Mouse (Mus musculus): ENCODE results near the gene Disp1. TPM values are rescaled to one million over a fixed set of nuclear protein-coding genes. Genes with fewer than 3 reads are reported as not detected.

The Disp1 gene
- polyA plus RNA-seq, 1 experiment from 2014 or later: 11.2 TPM

DNA sequence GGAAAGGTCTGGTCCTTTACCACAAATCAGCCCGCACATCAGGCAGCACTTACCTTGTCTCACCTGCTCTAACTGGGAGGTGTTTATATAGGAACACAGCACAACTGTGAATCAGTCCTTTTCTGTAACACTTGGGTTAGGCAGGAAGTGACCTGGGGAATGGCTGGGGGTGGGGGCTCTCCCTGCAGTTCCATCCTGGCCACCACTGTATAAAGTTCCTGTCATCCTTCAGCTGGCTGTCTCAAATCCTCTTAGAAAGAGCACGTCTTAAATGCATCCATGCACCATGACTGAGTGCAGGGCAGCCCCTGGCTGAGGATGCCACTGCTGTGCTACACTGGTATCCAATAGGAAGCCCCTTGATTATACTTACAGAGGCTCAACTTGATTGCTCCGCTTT, 118.5 kb downstream of the Disp1 start:
- WGBS: 72% methylated on average over 3 of the region's 3 CpGs
- no peaks in the 10 kb centered on the region for H3K9me3 ChIP-seq (ENCODE audit: control insufficient read depth, low read length)
- no peak for ATAC-seq (ENCODE audit: low FRiP score)
- H3K27me3 ChIP-seq (ENCODE audit: control insufficient read depth, insufficient read depth, low read length): no peaks in the 10 kb centered on the region
- no peak for DNase-seq (ENCODE audit: low spot score)
- no peaks in the 10 kb centered on the region for H3K4me1 ChIP-seq (replicated peaks; ENCODE audit: control insufficient read depth, insufficient read depth, low read length)
- H3K9ac ChIP-seq (ENCODE audit: low read depth, low read length): no peak overlapping the region
- H3K36me3 ChIP-seq (ENCODE audit: control insufficient read depth, insufficient read depth, low read length): no peaks in the 10 kb centered on the region
- H3K27ac ChIP-seq (ENCODE audit: low read depth, low read length): no peak overlapping the region
- H3K4me2 ChIP-seq (replicated peaks; ENCODE audit: low read depth, low read length): no peak overlapping the region
- no peak overlapping the region for H3K4me3 ChIP-seq (ENCODE audit: low read depth, low read length)

DNA sequence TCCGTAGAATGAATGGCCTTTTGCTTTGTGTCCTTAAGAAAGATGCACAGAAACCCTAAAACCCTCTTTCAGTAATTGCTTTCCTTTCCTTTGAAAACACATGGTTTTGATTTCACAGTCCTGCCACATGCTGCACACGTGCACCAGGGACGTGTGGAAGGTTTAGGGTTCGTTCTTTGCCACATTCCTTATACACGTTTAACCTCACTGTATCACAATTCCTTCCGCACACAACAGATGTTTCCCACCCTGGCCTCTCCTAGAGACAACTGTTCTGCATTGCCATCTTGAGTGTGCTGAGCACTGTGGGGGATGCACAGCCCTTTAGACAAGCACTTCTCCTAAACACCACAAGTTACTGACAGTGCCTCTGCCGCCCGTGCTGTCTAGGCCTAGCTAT, 119.2 kb downstream of the Disp1 start:
- WGBS: 65% methylated on average over 8 of the region's 8 CpGs
- Histone ChIP-seq H3K27me3 (ENCODE audit: control insufficient read depth, insufficient read depth, low read length) (no peaks in the 10 kb centered on the region), H3K4me2 (replicated peaks; ENCODE audit: low read depth, low read length) (no peak overlapping the region), H3K36me3 (ENCODE audit: control insufficient read depth, insufficient read depth, low read length) (no peaks in the 10 kb centered on the region), H3K27ac (ENCODE audit: low read depth, low read length) (no peak overlapping the region), H3K4me1 (replicated peaks; ENCODE audit: control insufficient read depth, insufficient read depth, low read length) (no peaks in the 10 kb centered on the region), H3K4me3 (ENCODE audit: low read depth, low read length) (no peak overlapping the region), H3K9ac (ENCODE audit: low read depth, low read length) (no peak overlapping the region), H3K9me3 (ENCODE audit: control insufficient read depth, low read length) (no peaks in the 10 kb centered on the region)
- DNase-seq (ENCODE audit: low spot score): peak; percentile 29
- ATAC-seq (ENCODE audit: low FRiP score): no peak

DNA sequence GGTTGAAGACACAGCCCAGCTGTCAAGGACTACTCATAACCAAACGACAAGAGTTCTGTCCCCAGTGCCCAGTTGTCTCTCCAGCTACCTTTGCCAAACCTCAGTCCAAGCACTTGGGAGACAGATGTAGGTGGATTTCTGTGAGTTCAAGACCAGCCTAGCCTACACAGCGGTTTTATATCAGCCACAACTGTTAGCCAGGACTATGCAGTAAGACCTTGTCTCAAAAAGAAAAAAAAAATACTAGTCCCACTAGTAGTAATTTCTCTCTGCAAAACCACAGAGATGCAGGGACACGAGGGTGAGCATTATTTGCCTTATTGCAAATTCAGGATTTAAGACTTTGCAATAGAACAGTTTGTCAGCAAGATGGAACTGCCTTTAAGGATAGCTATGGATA, 120.0 kb downstream of the Disp1 start:
- Histone ChIP-seq H3K9ac (ENCODE audit: low read depth, low read length) (no peak overlapping the region), H3K27ac (ENCODE audit: low read depth, low read length) (no peak overlapping the region), H3K27me3 (ENCODE audit: control insufficient read depth, insufficient read depth, low read length) (no peaks in the 10 kb centered on the region), H3K36me3 (ENCODE audit: control insufficient read depth, insufficient read depth, low read length) (no peaks in the 10 kb centered on the region), H3K9me3 (ENCODE audit: control insufficient read depth, low read length) (no peaks in the 10 kb centered on the region), H3K4me2 (replicated peaks; ENCODE audit: low read depth, low read length) (no peak overlapping the region), H3K4me3 (ENCODE audit: low read depth, low read length) (no peak overlapping the region), H3K4me1 (replicated peaks; ENCODE audit: control insufficient read depth, insufficient read depth, low read length) (no peaks in the 10 kb centered on the region)
- no peak for DNase-seq (ENCODE audit: low spot score)
- WGBS: 95% methylated on average over 3 of the region's 3 CpGs
- ATAC-seq (ENCODE audit: low FRiP score): no peak

DNA sequence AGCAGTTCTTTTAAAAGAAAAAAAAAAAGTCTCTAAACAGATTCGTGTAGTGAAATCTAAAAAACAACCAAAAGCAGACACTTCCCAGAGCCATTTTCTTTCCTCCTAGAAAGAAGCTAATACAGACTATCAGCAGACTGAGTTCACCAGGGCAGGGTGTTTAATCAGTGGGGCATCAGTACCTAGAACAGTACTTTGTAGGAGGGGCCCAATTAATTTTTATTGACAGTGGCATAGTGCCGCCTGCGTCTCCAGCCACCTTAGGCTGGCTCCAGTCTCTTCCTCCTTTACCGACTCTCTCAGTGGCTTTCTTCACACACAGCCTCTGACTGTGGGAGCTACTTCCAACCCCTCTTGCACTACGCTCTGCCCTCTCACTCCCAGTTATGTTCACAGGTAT, 121.1 kb downstream of the Disp1 start:
- Histone ChIP-seq H3K9ac (ENCODE audit: low read depth, low read length) (no peak overlapping the region), H3K4me2 (replicated peaks; ENCODE audit: low read depth, low read length) (no peak overlapping the region), H3K27me3 (ENCODE audit: control insufficient read depth, insufficient read depth, low read length) (no peaks in the 10 kb centered on the region), H3K36me3 (ENCODE audit: control insufficient read depth, insufficient read depth, low read length) (no peaks in the 10 kb centered on the region), H3K27ac (ENCODE audit: low read depth, low read length) (no peak overlapping the region), H3K4me1 (replicated peaks; ENCODE audit: control insufficient read depth, insufficient read depth, low read length) (no peaks in the 10 kb centered on the region), H3K4me3 (ENCODE audit: low read depth, low read length) (no peak overlapping the region), H3K9me3 (ENCODE audit: control insufficient read depth, low read length) (no peaks in the 10 kb centered on the region)
- ATAC-seq (ENCODE audit: low FRiP score): no peak
- 90% methylated on average over 5 of the region's 5 CpGs for WGBS
- DNase-seq (ENCODE audit: low spot score): no peak

DNA sequence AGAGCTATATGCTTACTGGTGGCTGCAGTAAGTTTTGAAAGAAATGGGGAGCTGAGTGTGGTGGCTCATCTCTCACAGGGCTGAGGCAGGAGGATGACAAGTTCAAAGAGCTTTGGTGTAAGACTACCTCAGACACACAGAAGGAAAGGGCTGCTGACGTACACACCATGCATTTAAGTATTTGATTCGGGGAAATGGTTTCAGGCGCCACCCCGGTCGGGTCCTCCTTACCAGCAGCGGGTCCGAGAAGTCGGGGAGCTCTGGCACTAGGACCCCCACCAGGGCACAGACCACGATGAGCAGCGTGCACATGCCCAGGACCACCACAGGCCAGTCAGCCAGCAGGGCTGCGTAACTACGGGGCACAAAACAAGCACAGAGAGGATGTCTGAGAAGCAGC, 121.6 kb downstream of the Disp1 start:
- ATAC-seq (ENCODE audit: low FRiP score) (no peak), DNase-seq (ENCODE audit: low spot score) (no peak)
- Histone ChIP-seq H3K36me3 (ENCODE audit: control insufficient read depth, insufficient read depth, low read length) (no peaks in the 10 kb centered on the region), H3K4me3 (ENCODE audit: low read depth, low read length) (no peak overlapping the region), H3K4me2 (replicated peaks; ENCODE audit: low read depth, low read length) (no peak overlapping the region), H3K9me3 (ENCODE audit: control insufficient read depth, low read length) (no peaks in the 10 kb centered on the region), H3K27me3 (ENCODE audit: control insufficient read depth, insufficient read depth, low read length) (no peaks in the 10 kb centered on the region), H3K4me1 (replicated peaks; ENCODE audit: control insufficient read depth, insufficient read depth, low read length) (no peaks in the 10 kb centered on the region), H3K9ac (ENCODE audit: low read depth, low read length) (no peak overlapping the region), H3K27ac (ENCODE audit: low read depth, low read length) (no peak overlapping the region)
- WGBS: 94% methylated on average over 12 of the region's 12 CpGs

DNA sequence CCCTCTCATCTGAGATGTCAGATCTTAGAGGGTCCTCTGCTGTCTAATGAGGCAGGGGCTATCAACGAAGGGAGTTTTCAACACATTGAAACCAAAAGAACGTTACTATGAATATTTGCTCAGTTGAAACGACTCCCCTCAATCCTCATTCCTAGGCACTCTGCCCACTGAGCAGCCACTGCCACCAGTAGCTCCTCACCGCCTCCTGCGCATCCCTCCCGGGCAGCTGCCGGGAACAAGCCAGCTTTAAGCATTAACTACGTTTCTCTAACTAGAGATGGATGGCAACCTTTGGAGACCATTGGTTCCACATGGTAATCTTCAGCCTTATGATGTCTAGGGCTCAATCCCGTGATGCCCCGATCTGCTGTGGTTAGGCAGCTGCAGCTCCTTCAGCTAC, 123.7 kb downstream of the Disp1 start:
- no peak overlapping the region for H3K4me3 ChIP-seq (ENCODE audit: low read depth, low read length)
- WGBS: 95% methylated on average over 10 of the region's 10 CpGs
- H3K27ac ChIP-seq (ENCODE audit: low read depth, low read length): no peak overlapping the region
- no peak overlapping the region for H3K4me2 ChIP-seq (replicated peaks; ENCODE audit: low read depth, low read length)
- H3K36me3 ChIP-seq (ENCODE audit: control insufficient read depth, insufficient read depth, low read length): no peaks in the 10 kb centered on the region
- no peak for ATAC-seq (ENCODE audit: low FRiP score)
- DNase-seq (ENCODE audit: low spot score): no peak
- no peaks in the 10 kb centered on the region for H3K4me1 ChIP-seq (replicated peaks; ENCODE audit: control insufficient read depth, insufficient read depth, low read length)
- H3K9me3 ChIP-seq (ENCODE audit: control insufficient read depth, low read length): no peaks in the 10 kb centered on the region
- H3K9ac ChIP-seq (ENCODE audit: low read depth, low read length): no peak overlapping the region
- no peaks in the 10 kb centered on the region for H3K27me3 ChIP-seq (ENCODE audit: control insufficient read depth, insufficient read depth, low read length)

DNA sequence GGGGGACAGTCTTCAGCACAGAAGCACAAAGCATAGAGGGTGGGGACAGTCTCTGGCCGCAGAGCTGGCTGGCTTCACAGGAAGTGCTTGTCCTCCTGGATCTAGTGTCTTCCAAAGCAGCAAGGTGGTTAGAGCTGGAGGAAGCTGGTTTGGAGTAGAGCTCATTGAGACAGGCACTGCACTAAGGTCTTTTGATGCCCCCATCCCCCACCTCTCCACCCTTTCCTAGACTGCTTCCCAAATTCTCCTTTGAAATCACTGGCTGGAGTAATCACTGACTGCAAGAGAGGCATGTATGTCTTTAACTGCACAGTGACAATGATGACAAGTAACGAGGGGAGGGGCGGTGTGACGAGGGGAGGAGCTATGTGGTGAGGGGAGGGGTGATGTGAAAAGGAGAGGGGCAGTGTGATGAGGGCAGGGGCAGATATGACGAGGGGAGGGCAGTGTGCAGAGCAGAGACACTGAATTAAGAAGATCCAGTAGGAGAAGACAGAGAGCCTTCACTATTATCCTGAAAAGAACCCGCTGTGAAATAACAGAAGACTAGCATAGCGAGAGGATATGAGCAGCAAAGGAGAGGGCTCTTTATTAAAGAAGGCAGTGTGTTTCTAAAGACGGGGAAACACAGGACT, 125.8 kb downstream of the Disp1 start:
- Histone ChIP-seq H3K4me2 (replicated peaks; ENCODE audit: low read depth, low read length) (no peak overlapping the region), H3K36me3 (ENCODE audit: control insufficient read depth, insufficient read depth, low read length) (no peaks in the 10 kb centered on the region), H3K9ac (ENCODE audit: low read depth, low read length) (no peak overlapping the region), H3K4me3 (ENCODE audit: low read depth, low read length) (no peak overlapping the region), H3K27ac (ENCODE audit: low read depth, low read length) (no peak overlapping the region), H3K9me3 (ENCODE audit: control insufficient read depth, low read length) (no peaks in the 10 kb centered on the region), H3K4me1 (replicated peaks; ENCODE audit: control insufficient read depth, insufficient read depth, low read length) (no peaks in the 10 kb centered on the region), H3K27me3 (ENCODE audit: control insufficient read depth, insufficient read depth, low read length) (no peaks in the 10 kb centered on the region)
- no peak for DNase-seq (ENCODE audit: low spot score)
- ATAC-seq (ENCODE audit: low FRiP score): 0 out of 2 replicates have a peak, but pooled peaks have one; percentile 56
- WGBS: 62% methylated on average over 8 of the region's 8 CpGs

DNA sequence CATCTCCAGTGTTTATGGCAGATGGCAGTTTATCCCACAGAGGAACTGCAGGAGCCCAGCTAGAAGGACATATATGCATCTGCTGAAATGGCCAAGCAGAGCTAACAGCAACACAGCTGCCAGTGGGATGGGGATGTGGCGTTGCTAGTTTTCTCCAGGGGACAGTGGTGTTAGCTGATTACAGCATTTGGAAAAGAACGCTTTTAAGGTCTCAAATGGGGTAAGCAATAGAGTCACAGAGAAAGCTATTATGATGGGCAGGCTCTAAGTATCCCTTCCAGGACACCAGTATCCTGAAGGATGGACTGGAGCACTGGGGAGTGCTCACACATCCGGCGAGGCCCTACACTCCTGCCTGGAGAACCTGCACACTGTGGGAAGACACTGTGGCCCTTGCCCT, 129.0 kb downstream of the Disp1 start:
- Histone ChIP-seq H3K4me3 (ENCODE audit: low read depth, low read length) (no peak overlapping the region), H3K4me2 (replicated peaks; ENCODE audit: low read depth, low read length) (no peak overlapping the region), H3K36me3 (ENCODE audit: control insufficient read depth, insufficient read depth, low read length) (peaks cover 11% of the 10 kb centered on the region), H3K9me3 (ENCODE audit: control insufficient read depth, low read length) (no peaks in the 10 kb centered on the region), H3K4me1 (replicated peaks; ENCODE audit: control insufficient read depth, insufficient read depth, low read length) (no peaks in the 10 kb centered on the region), H3K27me3 (ENCODE audit: control insufficient read depth, insufficient read depth, low read length) (no peaks in the 10 kb centered on the region), H3K27ac (ENCODE audit: low read depth, low read length) (no peak overlapping the region), H3K9ac (ENCODE audit: low read depth, low read length) (no peak overlapping the region)
- no peak for DNase-seq (ENCODE audit: low spot score)
- ATAC-seq (ENCODE audit: low FRiP score): no peak
- 87% methylated on average over 4 of the region's 4 CpGs for WGBS

DNA sequence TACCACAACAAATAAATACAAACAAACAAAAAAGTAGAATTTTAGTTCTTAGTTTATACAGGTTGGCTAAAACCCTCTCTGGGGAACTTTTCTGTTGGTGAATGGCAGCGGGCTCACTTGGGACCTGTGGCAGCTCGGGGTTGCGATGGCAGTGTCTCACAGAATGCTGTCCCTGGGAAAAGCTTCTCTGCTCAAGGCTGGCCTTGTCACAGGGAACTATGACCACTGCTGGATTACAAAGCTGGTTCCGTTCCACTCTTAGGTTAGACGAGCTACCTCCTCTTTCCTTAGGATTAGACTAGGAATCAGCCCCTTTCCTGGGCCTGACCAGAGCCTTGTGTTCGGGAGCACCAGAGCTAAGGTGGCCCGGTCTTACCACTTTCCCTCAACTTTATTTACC, 130.1 kb downstream of the Disp1 start:
- Histone ChIP-seq H3K9ac (ENCODE audit: low read depth, low read length) (no peak overlapping the region), H3K9me3 (ENCODE audit: control insufficient read depth, low read length) (no peaks in the 10 kb centered on the region), H3K27ac (ENCODE audit: low read depth, low read length) (no peak overlapping the region), H3K4me3 (ENCODE audit: low read depth, low read length) (no peak overlapping the region), H3K4me1 (replicated peaks; ENCODE audit: control insufficient read depth, insufficient read depth, low read length) (no peaks in the 10 kb centered on the region), H3K36me3 (ENCODE audit: control insufficient read depth, insufficient read depth, low read length) (peaks cover 11% of the 10 kb centered on the region), H3K4me2 (replicated peaks; ENCODE audit: low read depth, low read length) (no peak overlapping the region), H3K27me3 (ENCODE audit: control insufficient read depth, insufficient read depth, low read length) (no peaks in the 10 kb centered on the region)
- WGBS: 92% methylated on average over 7 of the region's 7 CpGs
- ATAC-seq (ENCODE audit: low FRiP score) (no peak), DNase-seq (ENCODE audit: low spot score) (no peak)
